Mouse (Mus musculus): ENCODE results near the gene Ninj1.

Ninj1 gene

GRCm38 (mm10) chr13:49192156-49192855 is 5.0 kb downstream of the Ninj1 start:
- intact Hi-C loops (cut with DNase I): no loop called here

- intact Hi-C loops (cut with DNase I): no loop called here
Observed at GRCm38 (mm10) chr13:49193650-49194049, 6.4 kb downstream of the Ninj1 start.

GRCm38 (mm10) chr13:49194811-49195210 is 7.5 kb downstream of the Ninj1 start:
- intact Hi-C loops (cut with DNase I): no loop called here

GRCm38 (mm10) chr13:49195651-49196050 is 8.4 kb downstream of the Ninj1 start:
- intact Hi-C loops (cut with DNase I): no loop called here

GRCm38 (mm10) chr13:49196211-49196610 is 8.9 kb downstream of the Ninj1 start:
- intact Hi-C loops (cut with DNase I): no loop called here

GRCm38 (mm10) chr13:49196766-49197165 is 9.5 kb downstream of the Ninj1 start:
- intact Hi-C loops (cut with DNase I): no loop called here

GRCm38 (mm10) chr13:49198734-49199133 is 11.4 kb downstream of the Ninj1 start:
- intact Hi-C loops (cut with DNase I): no loop called here

- intact Hi-C loops (cut with DNase I): no loop called here
Observed at GRCm38 (mm10) chr13:49199891-49200290, 12.6 kb downstream of the Ninj1 start.

- intact Hi-C loops (cut with DNase I): no loop called here
Observed at GRCm38 (mm10) chr13:49200688-49201087, 13.4 kb downstream of the Ninj1 start.

GRCm38 (mm10) chr13:49202556-49202955 is 15.3 kb downstream of the Ninj1 start:
- intact Hi-C loops (cut with DNase I): no loop called here

- intact Hi-C loops (cut with DNase I): loop anchor here (1.0 kb wide), 1 partner anchor 18 kb away; the partner anchor contains the start of gene Ninj1
Observed at GRCm38 (mm10) chr13:49205381-49205998, 18.2 kb downstream of the Ninj1 start.

- intact Hi-C loops (cut with DNase I): no loop called here
Observed at GRCm38 (mm10) chr13:49206341-49206740, 19.1 kb downstream of the Ninj1 start.

GRCm38 (mm10) chr13:49209306-49209705 is 22.0 kb downstream of the Ninj1 start:
- intact Hi-C loops (cut with DNase I): no loop called here

GRCm38 (mm10) chr13:49212711-49213500 is 25.6 kb downstream of the Ninj1 start:
- intact Hi-C loops (cut with DNase I): loop anchor here (10.0 kb wide), 1 partner anchor 172 kb away; no protein-coding TSS in a partner anchor

GRCm38 (mm10) chr13:49213531-49213932 is 26.2 kb downstream of the Ninj1 start:
- intact Hi-C loops (cut with DNase I): loop anchor here (10.0 kb wide), 1 partner anchor 171 kb away; no protein-coding TSS in a partner anchor

- intact Hi-C loops (cut with DNase I): loop anchor here (10.0 kb wide), 1 partner anchor 170 kb away; no protein-coding TSS in a partner anchor
Observed at GRCm38 (mm10) chr13:49214454-49214853, 27.2 kb downstream of the Ninj1 start.

GRCm38 (mm10) chr13:49215128-49215503 is 27.8 kb downstream of the Ninj1 start:
- intact Hi-C loops (cut with DNase I): loop anchor here (10.0 kb wide), 1 partner anchor 170 kb away; no protein-coding TSS in a partner anchor

GRCm38 (mm10) chr13:49215504-49216219 is 28.4 kb downstream of the Ninj1 start, which contains the start of gene Card19:
Card19 (minus strand) TSS chr13:49216037.
- intact Hi-C loops (cut with DNase I): loop anchor here (10.0 kb wide), 1 partner anchor 169 kb away; no protein-coding TSS in a partner anchor

- intact Hi-C loops (cut with DNase I): loop anchor here (10.0 kb wide), 1 partner anchor 169 kb away; no protein-coding TSS in a partner anchor
Observed at GRCm38 (mm10) chr13:49216220-49216552, 28.9 kb downstream of the Ninj1 start.

- intact Hi-C loops (cut with DNase I): loop anchor here (10.0 kb wide), 1 partner anchor 168 kb away; no protein-coding TSS in a partner anchor
Observed at GRCm38 (mm10) chr13:49216808-49217561, 29.7 kb downstream of the Ninj1 start.

All from adrenal gland (tissue).